Mouse (Mus musculus) monocyte, adult 5-6 weeks (primary cell): ENCODE data around the gene Gh. TPM values are rescaled to one million over a fixed set of nuclear protein-coding genes. Genes with fewer than 3 reads are reported as not detected.

Source experiments
- ATAC-seq: fragments of 153-309, 156-312 bp; replicated peaks from 2 replicates; pipeline ENCODE4 v1.8.0; 2017; ENCODE audit warnings: mild to moderate bottlenecking; ENCODE audit not compliant: low TSS enrichment, insufficient number of reproducible peaks, severe bottlenecking, poor library complexity, low FRiP score
- total RNA-seq: library from RNA; stranded (forward); fragments of 200-1000, 200-491, 200-594 nt; gene quantifications from 3 replicates; pipeline ENCODE4 v1.2.3, GENCODE M21; 2017

Gh gene
- total RNA-seq, 1 experiment from 2014 or later, result not detected

GRCm38 (mm10) chr11:106274374-106274773 lies 27.3 kb downstream of the Gh start:
- no peak for ATAC-seq

GRCm38 (mm10) chr11:106273811-106274210 lies 27.9 kb downstream of the Gh start:
- no peak for ATAC-seq

- no peak for ATAC-seq
Observed at GRCm38 (mm10) chr11:106273311-106273684, 28.4 kb downstream of the Gh start.

GRCm38 (mm10) chr11:106272644-106273310 lies 28.9 kb downstream of the Gh start, which contains the start of gene Smarcd2:
Gene Smarcd2, minus strand, starts transcription at chr11:106272972.
- ATAC-seq, result peak; percentile 85

- ATAC-seq, result 0 out of 2 replicates have a peak, but pooled peaks have one; percentile 5
Observed at GRCm38 (mm10) chr11:106271794-106272643, 29.6 kb downstream of the Gh start.

GRCm38 (mm10) chr11:106271131-106271793 lies 30.4 kb downstream of the Gh start:
- no peak for ATAC-seq

GRCm38 (mm10) chr11:106269060-106269431 lies 32.6 kb downstream of the Gh start:
- ATAC-seq, result no peak

- no peak for ATAC-seq
Observed at GRCm38 (mm10) chr11:106268326-106269059, 33.2 kb downstream of the Gh start.

- ATAC-seq, result no peak
Observed at GRCm38 (mm10) chr11:106267871-106268270, 33.8 kb downstream of the Gh start.

GRCm38 (mm10) chr11:106267311-106267852 lies 34.3 kb downstream of the Gh start:
- ATAC-seq, result no peak

GRCm38 (mm10) chr11:106266431-106266830 lies 35.2 kb downstream of the Gh start:
- ATAC-seq, result no peak

- no peak for ATAC-seq
Observed at GRCm38 (mm10) chr11:106265570-106265969, 36.1 kb downstream of the Gh start.

GRCm38 (mm10) chr11:106264988-106265387 lies 36.7 kb downstream of the Gh start:
- ATAC-seq, result no peak

GRCm38 (mm10) chr11:106263963-106264362 lies 37.7 kb downstream of the Gh start:
- no peak for ATAC-seq

- no peak for ATAC-seq
Observed at GRCm38 (mm10) chr11:106260826-106261450, 40.7 kb downstream of the Gh start.

GRCm38 (mm10) chr11:106256775-106257174 lies 44.9 kb downstream of the Gh start:
- no peak for ATAC-seq

- peak; percentile 94 for ATAC-seq
Observed at GRCm38 (mm10) chr11:106255685-106256451, 45.8 kb downstream of the Gh start, which contains the start of the genes Ftsj3 and Psmc5. Gene Ftsj3, minus strand, starts transcription at chr11:106256079. Gene Psmc5, plus strand, starts transcription at chr11:106256154.
